Mouse (Mus musculus): ENCODE results near the gene Zfp219.

- TF ChIP-seq CTCF (IDR thresholded peaks at IDR 0.05; ENCODE audit: borderline replicate concordance, extremely low read depth, insufficient read depth, insufficient read length) = no peak
- no peak for TF ChIP-seq POLR2A (IDR thresholded peaks at IDR 0.05; ENCODE audit: borderline replicate concordance, extremely low read depth, insufficient read depth, insufficient read length, poor library complexity, severe bottlenecking)
Observed at GRCm38 (mm10) chr14:51994453-51994852, 26.1 kb downstream of the Zfp219 start.

Data from brain, embryonic 14.5 days (tissue).